Mouse (Mus musculus) heart, adult 8-10 months (tissue): ENCODE results near the gene Selenos. TPM values are rescaled to one million over a fixed set of nuclear protein-coding genes. Genes with fewer than 3 reads are reported as not detected.

Source experiments
- DNase-seq: peaks from one replicate; pipeline ENCODE4 v3.0.0; 2022; ENCODE audit warnings: low spot score
- total RNA-seq, 4 experiments: library from RNA; stranded (reverse); gene quantifications; 2 replicates each; pipeline ENCODE4 v1.2.4; 2022

The Selenos gene
- total RNA-seq, 4 experiments from 2014 or later = 37.5 to 50.8 (median 38.9) TPM

GRCm38 (mm10) chr7:66118796-66119195 is 39.3 kb downstream of the Selenos start:
- no peak for DNase-seq

GRCm38 (mm10) chr7:66120139-66120538 is 40.7 kb downstream of the Selenos start:
- no peak for DNase-seq

GRCm38 (mm10) chr7:66120702-66121396 is 41.4 kb downstream of the Selenos start:
- DNase-seq = no peak

GRCm38 (mm10) chr7:66124551-66124968 is 45.1 kb downstream of the Selenos start:
- no peak for DNase-seq

- no peak for DNase-seq
Observed at GRCm38 (mm10) chr7:66125368-66125767, 45.9 kb downstream of the Selenos start.

GRCm38 (mm10) chr7:66127951-66128645 is 48.6 kb downstream of the Selenos start:
- DNase-seq = no peak

- no peak for DNase-seq
Observed at GRCm38 (mm10) chr7:66128857-66129256, 49.4 kb downstream of the Selenos start.

GRCm38 (mm10) chr7:66130296-66130695 is 50.8 kb downstream of the Selenos start:
- DNase-seq = no peak

- DNase-seq = no peak
Observed at GRCm38 (mm10) chr7:66131776-66132421, 52.5 kb downstream of the Selenos start.

GRCm38 (mm10) chr7:66134154-66134553 is 54.7 kb downstream of the Selenos start:
- DNase-seq = no peak

- peak; percentile 48 for DNase-seq
Observed at GRCm38 (mm10) chr7:66135644-66136043, 56.2 kb downstream of the Selenos start.

- DNase-seq = no peak
Observed at GRCm38 (mm10) chr7:66136187-66136586, 56.7 kb downstream of the Selenos start.

- no peak for DNase-seq
Observed at GRCm38 (mm10) chr7:66137309-66137708, 57.9 kb downstream of the Selenos start.

GRCm38 (mm10) chr7:66138301-66138700 is 58.9 kb downstream of the Selenos start:
- no peak for DNase-seq

- DNase-seq = no peak
Observed at GRCm38 (mm10) chr7:66138878-66139277, 59.4 kb downstream of the Selenos start.

Other genes with a start within 250 kb of the Selenos start
- 10 to 100 TPM; 26.1 to 36.8 (median 34.2) TPM for gene Pcsk6, start 217.9 kb upstream of the Selenos start, total RNA-seq
- gene Gm45213, start 36.0 kb upstream of the Selenos start, total RNA-seq = not detected
- 10 to 100 TPM; 18.3 to 24.1 (median 20.7) TPM for gene Snrpa1, start 20.6 kb upstream of the Selenos start, total RNA-seq
- 10 to 100 TPM; 11.3 to 14.5 (median 11.5) TPM for gene Chsy1, start 29.9 kb downstream of the Selenos start, total RNA-seq